Mouse (Mus musculus): ENCODE measurements around the gene Nim1k. TPM values are rescaled to one million over a fixed set of nuclear protein-coding genes. Genes with fewer than 3 reads are reported as not detected.

The Nim1k gene
- total and polyA plus RNA-seq, 2 experiments from 2014 or later, result 8.7 to 11.2 TPM

DNA sequence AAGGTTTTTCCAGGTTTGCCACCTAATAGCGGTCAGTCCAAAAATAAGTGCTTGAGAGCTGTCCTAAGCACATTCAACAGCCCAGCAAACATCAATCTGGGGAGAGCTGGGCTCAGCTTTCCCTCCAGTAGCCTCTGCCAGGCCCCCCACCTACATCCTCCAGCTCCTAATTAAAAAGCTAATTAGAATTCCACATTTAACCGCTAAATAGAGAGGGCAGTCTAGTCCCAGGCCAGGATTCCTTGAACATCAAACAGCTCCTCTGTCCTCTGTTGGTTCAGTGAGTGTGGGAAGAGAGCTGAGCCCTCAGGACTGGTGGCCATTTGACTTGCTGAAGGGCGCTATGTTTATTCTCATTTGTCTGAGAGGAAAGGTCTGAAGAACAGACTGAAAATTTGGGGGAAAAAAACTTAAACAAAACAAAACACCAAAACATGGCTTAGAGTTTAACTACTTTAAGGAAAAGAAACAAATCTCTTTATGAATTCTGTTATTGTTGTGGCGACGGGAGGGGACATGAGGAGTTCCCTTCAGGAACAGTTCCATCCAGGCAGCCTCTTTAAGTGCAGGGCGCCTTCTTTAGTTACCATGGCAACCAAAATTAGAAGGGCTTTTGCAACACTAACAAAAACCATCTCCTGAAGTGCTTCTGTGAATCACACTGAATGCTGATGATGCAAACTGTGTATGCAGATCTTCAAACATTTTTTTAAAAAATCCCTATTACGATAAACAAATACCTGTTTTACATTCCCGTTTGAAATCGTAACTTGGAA is 1.6 kb downstream of the Nim1k start:
- 0 out of 2 replicates have a peak overlapping the region, but pooled peaks have one; percentile 48 for H3K4me3 ChIP-seq (ENCODE audit: low read depth, low read length)

DNA sequence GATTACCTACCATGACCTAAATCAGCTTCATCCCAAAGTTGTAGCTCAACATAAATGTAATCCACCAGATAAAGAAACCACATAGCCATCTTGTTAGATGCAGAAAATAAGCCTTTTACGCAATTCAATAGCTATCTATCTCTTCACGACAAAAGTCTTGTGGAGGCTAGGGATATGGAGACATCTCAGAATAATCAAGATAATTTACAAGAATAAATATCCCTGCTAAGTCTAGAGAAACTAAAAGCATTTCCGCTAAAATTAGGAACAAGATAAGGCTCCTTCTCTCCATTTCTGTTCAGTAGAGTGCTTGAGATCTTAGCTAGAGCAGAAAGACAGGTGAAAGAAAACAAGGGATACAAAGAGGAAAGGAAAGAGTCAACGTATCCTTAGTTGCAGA is 8.8 kb downstream of the Nim1k start:
- Histone ChIP-seq H3K4me2 (ENCODE audit: low read depth) (no peak overlapping the region), H3K9ac (no peak overlapping the region), H3K4me3 (ENCODE audit: low read depth, low read length) (no peak overlapping the region), H3K27ac (ENCODE audit: low read depth, low read length) (no peak overlapping the region), H3K36me3 (ENCODE audit: insufficient read depth) (no peaks in the 10 kb centered on the region), H3K4me1 (ENCODE audit: insufficient read depth) (peaks cover 11% of the 10 kb centered on the region; the same call in 1 of the 2 replicates), H3K9me3 (ENCODE audit: low read length) (no peaks in the 10 kb centered on the region), H3K27me3 (ENCODE audit: insufficient read depth, low read length) (no peaks in the 10 kb centered on the region)
- DNase-seq, result no peak
- WGBS, result 94% methylated on average over 4 of the region's 4 CpGs
- no peak for TF ChIP-seq CTCF (IDR thresholded peaks at IDR 0.05; ENCODE audit: low read depth)
- ATAC-seq, result no peak

More for the DNA sequence above, 1.6 kb downstream of the Nim1k start:
- no peaks in the 10 kb centered on the region for H3K36me3 ChIP-seq (ENCODE audit: insufficient read depth)
- H3K9me3 ChIP-seq (ENCODE audit: low read length), result no peaks in the 10 kb centered on the region
- H3K27me3 ChIP-seq (ENCODE audit: insufficient read depth, low read length), result no peaks in the 10 kb centered on the region
- ATAC-seq (peak; percentile 37), DNase-seq (peak; percentile 68)
- no peak overlapping the region; the same call in 1 of the 2 replicates for H3K9ac ChIP-seq
- whole genome bisulfite sequencing, result 12% methylated on average over 9 of the region's 9 CpGs
- H3K27ac ChIP-seq (ENCODE audit: low read depth, low read length), result peak overlapping the region; percentile 77; the same call in 1 of the 2 replicates
- no peak for TF ChIP-seq CTCF (IDR thresholded peaks at IDR 0.05; ENCODE audit: low read depth)
- peaks cover 5% of the 10 kb centered on the region; the same call in 1 of the 2 replicates for H3K4me1 ChIP-seq (ENCODE audit: insufficient read depth)
- H3K4me2 ChIP-seq (ENCODE audit: low read depth), result peak overlapping the region; percentile 91

DNA sequence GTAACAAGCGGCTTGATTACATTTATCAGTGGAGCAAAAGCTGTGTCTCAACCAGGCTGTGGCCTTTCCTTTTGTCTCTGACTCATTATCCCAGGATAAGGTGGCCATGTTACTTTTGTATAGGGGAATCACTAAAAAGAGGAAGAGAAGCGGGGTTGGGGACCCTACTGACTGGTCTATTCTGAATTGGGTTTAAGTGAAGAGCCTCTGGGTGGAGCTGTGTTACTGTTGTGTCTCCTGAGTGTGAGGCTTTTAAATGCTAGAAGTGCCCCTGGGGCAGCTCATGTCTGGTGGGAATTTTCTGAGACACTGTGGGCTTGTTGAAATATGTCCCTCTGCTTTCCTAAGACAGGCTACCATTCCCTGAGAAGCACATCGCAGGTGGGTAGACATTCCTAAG is 12.2 kb downstream of the Nim1k start:
- ATAC-seq, result 0 out of 2 replicates have a peak, but pooled peaks have one; percentile 10
- H3K4me1 ChIP-seq (ENCODE audit: insufficient read depth), result peaks cover 11% of the 10 kb centered on the region; the same call in 1 of the 2 replicates
- TF ChIP-seq CTCF (IDR thresholded peaks at IDR 0.05; ENCODE audit: low read depth), result 0 out of 2 replicates have a peak, but pooled peaks have one; percentile 3
- WGBS, result 57% methylated on average over 3 of the region's 3 CpGs
- no peak overlapping the region for H3K4me2 ChIP-seq (ENCODE audit: low read depth)
- H3K9ac ChIP-seq, result no peak overlapping the region
- no peaks in the 10 kb centered on the region for H3K27me3 ChIP-seq (ENCODE audit: insufficient read depth, low read length)
- no peak overlapping the region for H3K27ac ChIP-seq (ENCODE audit: low read depth, low read length)
- no peak for DNase-seq
- no peak overlapping the region for H3K4me3 ChIP-seq (ENCODE audit: low read depth, low read length)
- no peaks in the 10 kb centered on the region for H3K36me3 ChIP-seq (ENCODE audit: insufficient read depth)
- H3K9me3 ChIP-seq (ENCODE audit: low read length), result no peaks in the 10 kb centered on the region

DNA sequence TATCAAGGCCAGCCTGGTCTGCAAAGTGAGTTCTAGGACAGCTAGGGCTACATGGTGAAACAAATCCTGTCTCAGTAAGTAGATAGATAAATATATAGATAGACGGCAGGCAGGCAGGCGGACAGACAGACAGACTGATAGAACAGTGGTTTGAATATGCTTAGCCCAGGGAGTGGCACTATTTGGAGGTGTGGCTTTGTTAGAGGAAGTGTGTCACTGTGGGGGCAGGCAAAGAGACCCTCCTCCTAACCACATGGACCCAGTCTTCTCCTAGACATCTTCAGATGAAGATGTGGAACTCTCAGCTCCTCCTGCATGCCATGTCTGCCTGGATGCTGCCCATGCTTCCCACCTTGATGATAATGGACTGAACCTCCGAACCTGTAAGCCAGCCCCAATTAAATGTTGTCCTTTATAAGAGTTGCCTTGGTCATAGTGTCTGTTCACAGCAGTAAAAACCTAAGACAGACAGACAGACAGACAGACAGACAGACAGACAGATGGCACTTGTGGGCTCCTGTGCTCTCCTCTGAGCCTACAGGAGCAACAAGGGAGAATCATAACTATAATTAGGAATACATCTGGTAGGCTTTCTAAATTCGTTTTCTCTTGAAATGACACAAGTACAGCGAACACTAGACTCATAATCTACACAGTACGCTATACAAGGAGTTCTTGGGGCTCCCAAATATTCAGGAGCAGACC is 12.8 kb downstream of the Nim1k start:
- DNase-seq, result no peak
- H3K9ac ChIP-seq, result no peak overlapping the region
- TF ChIP-seq CTCF (IDR thresholded peaks at IDR 0.05; ENCODE audit: low read depth), result no peak
- no peak for ATAC-seq
- H3K27me3 ChIP-seq (ENCODE audit: insufficient read depth, low read length), result no peaks in the 10 kb centered on the region
- H3K36me3 ChIP-seq (ENCODE audit: insufficient read depth), result no peaks in the 10 kb centered on the region
- no peak overlapping the region for H3K4me2 ChIP-seq (ENCODE audit: low read depth)
- H3K27ac ChIP-seq (ENCODE audit: low read depth, low read length), result no peak overlapping the region
- H3K4me1 ChIP-seq (ENCODE audit: insufficient read depth), result peaks cover 11% of the 10 kb centered on the region; the same call in 1 of the 2 replicates
- WGBS, result 88% methylated on average over 6 of the region's 6 CpGs
- no peaks in the 10 kb centered on the region for H3K9me3 ChIP-seq (ENCODE audit: low read length)
- H3K4me3 ChIP-seq (ENCODE audit: low read depth, low read length), result no peak overlapping the region

DNA sequence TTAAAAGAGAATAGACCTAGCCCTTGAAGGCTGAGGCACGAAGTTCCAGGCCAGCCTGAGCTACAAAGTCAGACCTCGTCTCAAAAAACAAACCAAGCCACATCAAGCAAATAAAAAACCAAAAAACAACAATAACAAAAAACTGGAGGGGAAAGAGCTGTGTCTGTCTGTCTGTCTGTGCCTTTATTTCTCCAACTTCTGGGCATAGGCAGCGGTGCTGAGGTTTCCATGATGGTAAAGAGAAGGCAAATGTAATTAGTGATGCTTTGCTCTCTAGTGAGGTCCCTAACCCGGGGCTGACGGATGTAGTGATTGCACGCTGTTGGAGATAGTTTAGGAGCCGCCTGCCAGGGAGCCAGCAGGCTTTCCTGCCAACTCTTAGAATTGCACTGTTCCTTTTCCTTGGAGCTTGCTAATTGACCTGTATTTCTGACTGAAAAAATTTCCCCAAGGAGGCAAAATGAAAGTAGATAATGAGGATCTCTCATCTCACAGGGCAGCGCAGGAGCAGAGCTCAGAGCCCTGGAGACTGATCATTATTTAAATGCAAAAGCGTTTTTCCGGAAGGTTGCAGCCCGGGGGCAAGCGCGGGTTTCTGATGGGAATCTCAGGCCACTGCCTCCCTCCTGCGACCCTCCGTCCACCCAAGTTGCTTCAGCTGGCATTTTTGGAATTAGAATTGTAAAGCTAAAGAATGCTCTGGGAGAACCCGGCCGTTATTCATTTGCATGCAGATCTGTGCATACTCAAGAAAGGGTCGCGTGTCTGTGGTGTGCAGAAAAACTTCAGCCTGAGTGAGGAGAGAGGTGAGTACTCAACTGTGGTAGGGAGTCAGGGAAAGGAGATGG is 14.1 kb downstream of the Nim1k start:
- peaks cover 11% of the 10 kb centered on the region; the same call in 1 of the 2 replicates for H3K4me1 ChIP-seq (ENCODE audit: insufficient read depth)
- H3K4me2 ChIP-seq (ENCODE audit: low read depth), result peak overlapping the region; percentile 31
- ATAC-seq (peak; percentile 54), DNase-seq (no peak)
- no peaks in the 10 kb centered on the region for H3K9me3 ChIP-seq (ENCODE audit: low read length)
- H3K27me3 ChIP-seq (ENCODE audit: insufficient read depth, low read length), result no peaks in the 10 kb centered on the region
- H3K36me3 ChIP-seq (ENCODE audit: insufficient read depth), result no peaks in the 10 kb centered on the region
- WGBS, result 4% methylated on average over 19 of the region's 19 CpGs
- no peak overlapping the region for H3K27ac ChIP-seq (ENCODE audit: low read depth, low read length)
- H3K9ac ChIP-seq, result 0 out of 2 replicates have a peak overlapping the region, but pooled peaks have one; percentile 2
- H3K4me3 ChIP-seq (ENCODE audit: low read depth, low read length), result no peak overlapping the region; the same call in 1 of the 2 replicates
- no peak for TF ChIP-seq CTCF (IDR thresholded peaks at IDR 0.05; ENCODE audit: low read depth)

DNA sequence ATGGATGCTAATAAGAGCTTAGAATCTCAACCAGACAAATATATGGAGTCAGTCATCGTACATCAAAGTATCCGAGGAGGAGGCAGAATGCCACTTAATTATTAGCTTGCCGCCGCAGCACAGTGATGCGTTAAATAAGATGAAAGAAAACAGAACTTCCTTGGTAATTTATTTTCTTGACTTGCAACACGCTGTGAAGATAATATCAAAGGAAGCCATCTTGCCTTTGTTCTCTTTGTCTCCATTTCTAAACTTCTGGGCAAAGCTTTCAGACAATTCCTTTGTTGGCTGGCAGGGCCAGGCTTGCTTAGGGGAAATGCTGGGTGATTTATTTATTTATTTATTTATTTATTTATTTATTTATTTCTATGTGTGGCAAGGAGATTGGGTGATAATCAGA is 24.2 kb downstream of the Nim1k start:
- peak overlapping the region; percentile 40; the same call in 1 of the 2 replicates for H3K27ac ChIP-seq (ENCODE audit: low read depth, low read length)
- TF ChIP-seq CTCF (IDR thresholded peaks at IDR 0.05; ENCODE audit: low read depth), result no peak
- no peak overlapping the region for H3K9ac ChIP-seq
- 0 out of 2 replicates have a peak, but pooled peaks cover 2% of the 10 kb centered on the region for H3K4me1 ChIP-seq (ENCODE audit: insufficient read depth)
- no peaks in the 10 kb centered on the region for H3K27me3 ChIP-seq (ENCODE audit: insufficient read depth, low read length)
- no peak overlapping the region for H3K4me2 ChIP-seq (ENCODE audit: low read depth)
- no peak overlapping the region for H3K4me3 ChIP-seq (ENCODE audit: low read depth, low read length)
- DNase-seq, result peak; percentile 47
- WGBS, result 19% methylated on average over 6 of the region's 6 CpGs
- peak; percentile 36; the same call in 1 of the 2 replicates for ATAC-seq
- peaks cover 2% of the 10 kb centered on the region; the same call in 1 of the 2 replicates for H3K36me3 ChIP-seq (ENCODE audit: insufficient read depth)
- no peaks in the 10 kb centered on the region for H3K9me3 ChIP-seq (ENCODE audit: low read length)
